Mouse (Mus musculus) liver, postnatal 0 days (tissue): ENCODE data around the gene Exoc8. TPM values are rescaled to one million over a fixed set of nuclear protein-coding genes. Genes with fewer than 3 reads are reported as not detected.

Experiments
- ATAC-seq: fragments of 200-750 bp; cut with Nextera tagmentation; 2 replicates; pipeline ENCODE4 v1.8.0; 2017; ENCODE audit warnings: mild to moderate bottlenecking, moderate library complexity
- DNase-seq: peaks from one replicate; pipeline ENCODE4 v3.0.0-alpha.2; 2016
- H3K27ac ChIP-seq: fragments of 300-500 bp; sonication (generic); 2 replicates; pipeline ENCODE4 v1.5.1; 2014; ENCODE audit warnings: antibody characterized with exemption, moderate library complexity, mild to moderate bottlenecking, low read depth
- H3K27me3 ChIP-seq: fragments of 300-500 bp; sonication (generic); 2 replicates; pipeline ENCODE4 v1.6.1; 2014; ENCODE audit warnings: low read length, control low read depth, mixed read lengths; ENCODE audit not compliant: insufficient read depth
- H3K36me3 ChIP-seq: fragments of 300-500 bp; sonication (generic); replicated peaks from 2 replicates; pipeline ENCODE4 v1.6.1; 2014; ENCODE audit warnings: mild to moderate bottlenecking, control low read depth, low read length, moderate library complexity, mixed read lengths; ENCODE audit not compliant: insufficient read depth
- H3K4me1 ChIP-seq: fragments of 300-500 bp; sonication (generic); 2 replicates; pipeline ENCODE4 v1.6.1; 2014; ENCODE audit warnings: antibody characterized with exemption, mild to moderate bottlenecking, control low read depth; ENCODE audit not compliant: insufficient read depth
- H3K4me2 ChIP-seq: fragments of 300-500 bp; sonication (generic); 2 replicates; pipeline ENCODE4 v1.6.1; 2014; ENCODE audit warnings: low read depth, mild to moderate bottlenecking, low read length, moderate library complexity, mixed read lengths
- H3K4me3 ChIP-seq: fragments of 300-500 bp; sonication (generic); 2 replicates; pipeline ENCODE4 v1.5.1; 2014; ENCODE audit warnings: low read depth, low read length
- H3K9ac ChIP-seq: fragments of 300-500 bp; sonication (generic); replicated peaks from 2 replicates; pipeline ENCODE4 v1.6.1; 2014; ENCODE audit warnings: mild to moderate bottlenecking, moderate library complexity
- H3K9me3 ChIP-seq: fragments of 300-500 bp; sonication (generic); 2 replicates; pipeline ENCODE4 v1.6.1; 2016; ENCODE audit warnings: mild to moderate bottlenecking, control low read depth, low read length, mixed read lengths
- CTCF ChIP-seq: sonication (generic); IDR thresholded peaks from 2 replicates; pipeline ENCODE4 v1.5.1; 2016; ENCODE audit warnings: antibody characterized with exemption, low read depth
- EP300 ChIP-seq: IDR thresholded peaks from 2 replicates; pipeline ENCODE4 v1.6.1; 2016; ENCODE audit warnings: antibody characterized with exemption, low read depth, mild to moderate bottlenecking
- WGBS: fragments of 180-500 bp; shearing (Covaris S2); extraction: QIAGEN DNeasy Blood & Tissue Kit; methylation state at CpG from one replicate; pipeline ENCODE4 v1.1.7; 2014; ENCODE audit not compliant: insufficient replicate concordance; 5-methylcytosine and 5-hydroxymethylcytosine counted together
- polyA plus RNA-seq: library from polyadenylated mRNA; unstranded; fragments of >200 nt; fragmentation: Nextera tagmentation; extraction: Ambion mirVana; gene quantifications from 2 replicates; pipeline ENCODE4 v1.2.1, GENCODE M21; 2015

Exoc8 gene
- polyA plus RNA-seq, 1 experiment from 2014 or later: 2.8 TPM

DNA sequence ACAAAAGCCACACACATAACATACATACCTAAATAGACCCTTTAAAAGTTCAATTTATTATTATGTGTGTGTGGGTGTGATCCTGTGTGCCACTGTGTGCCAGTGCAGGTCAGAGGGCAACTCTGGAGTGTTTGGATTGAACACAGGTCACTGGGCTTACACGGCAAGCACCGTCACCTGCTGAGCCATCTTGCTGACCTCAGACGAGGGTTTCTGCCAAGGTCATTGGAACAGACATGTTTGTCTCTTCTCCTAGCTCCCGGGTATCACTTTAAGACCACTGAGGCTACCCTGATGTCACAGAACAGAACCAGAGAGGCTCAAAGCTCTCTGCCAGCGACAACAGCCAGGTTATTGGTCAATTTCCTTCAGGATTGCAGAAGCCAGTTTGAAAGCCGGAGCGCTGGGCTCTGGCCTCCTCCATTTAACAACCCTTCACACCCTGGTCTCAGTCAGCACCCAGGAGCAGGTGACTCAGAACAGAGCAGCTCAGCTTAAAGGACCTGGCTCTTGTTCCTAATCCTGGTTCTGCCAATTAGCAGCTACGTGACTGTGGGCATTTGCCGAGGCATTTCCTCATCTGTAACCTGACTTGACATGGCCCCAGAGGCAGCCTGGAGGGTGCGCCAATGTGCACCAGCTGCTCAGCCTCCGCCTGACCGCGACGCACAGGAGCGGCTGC lies 26.6 kb upstream of the Exoc8 start:
- H3K4me3 ChIP-seq: no peak overlapping the region
- no peaks in the 10 kb centered on the region for H3K9me3 ChIP-seq
- peaks cover 62% of the 10 kb centered on the region for H3K4me1 ChIP-seq
- no peak overlapping the region for H3K4me2 ChIP-seq
- H3K36me3 ChIP-seq: no peaks in the 10 kb centered on the region
- TF ChIP-seq EP300: no peak
- TF ChIP-seq CTCF: no peak
- H3K27me3 ChIP-seq: no peaks in the 10 kb centered on the region
- no peak for DNase-seq
- H3K27ac ChIP-seq: no peak overlapping the region
- 76% methylated on average over 15 of the region's 15 CpGs for WGBS
- no peak overlapping the region for H3K9ac ChIP-seq
- ATAC-seq: peak; percentile 13; the same call in 1 of the 2 replicates

DNA sequence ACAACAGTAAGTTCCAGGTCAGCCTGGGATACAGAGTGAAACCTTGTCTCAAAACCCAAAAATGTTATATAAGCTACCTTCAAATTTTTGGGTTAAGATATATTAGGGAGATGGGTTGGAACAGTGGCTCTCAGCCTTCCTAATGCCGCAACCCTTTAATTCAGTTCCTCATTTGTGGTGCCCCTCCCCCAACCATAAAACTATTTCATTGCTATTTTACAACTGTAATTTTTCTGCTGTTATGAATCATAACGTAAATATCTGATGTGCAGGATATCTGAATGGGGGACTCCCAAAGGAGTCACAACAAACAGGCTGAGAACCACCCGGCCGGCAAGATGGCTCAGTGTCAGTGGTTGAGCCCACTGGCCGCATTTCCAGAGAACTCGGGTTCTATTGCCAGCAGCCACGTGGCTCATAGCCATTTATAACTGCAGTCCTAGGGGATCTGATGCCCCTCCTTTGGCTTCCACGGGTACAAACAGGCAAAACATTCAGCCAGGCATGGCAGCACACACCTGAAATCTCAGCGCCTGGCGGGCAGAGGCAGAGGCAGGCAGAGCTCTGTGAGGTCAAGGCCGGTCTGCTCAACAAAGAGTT lies 25.1 kb upstream of the Exoc8 start:
- DNase-seq (no peak), ATAC-seq (no peak)
- 0 out of 2 replicates have a peak overlapping the region, but pooled peaks have one; percentile 9 for H3K4me3 ChIP-seq
- 57% methylated on average over 11 of the region's 11 CpGs for WGBS
- H3K9ac ChIP-seq: no peak overlapping the region
- no peak overlapping the region for H3K27ac ChIP-seq
- no peak for TF ChIP-seq CTCF
- no peak for TF ChIP-seq EP300
- no peaks in the 10 kb centered on the region for H3K27me3 ChIP-seq
- H3K36me3 ChIP-seq: no peaks in the 10 kb centered on the region
- H3K4me1 ChIP-seq: peaks cover 61% of the 10 kb centered on the region
- peak overlapping the region; percentile 56 for H3K4me2 ChIP-seq
- H3K9me3 ChIP-seq: no peaks in the 10 kb centered on the region

DNA sequence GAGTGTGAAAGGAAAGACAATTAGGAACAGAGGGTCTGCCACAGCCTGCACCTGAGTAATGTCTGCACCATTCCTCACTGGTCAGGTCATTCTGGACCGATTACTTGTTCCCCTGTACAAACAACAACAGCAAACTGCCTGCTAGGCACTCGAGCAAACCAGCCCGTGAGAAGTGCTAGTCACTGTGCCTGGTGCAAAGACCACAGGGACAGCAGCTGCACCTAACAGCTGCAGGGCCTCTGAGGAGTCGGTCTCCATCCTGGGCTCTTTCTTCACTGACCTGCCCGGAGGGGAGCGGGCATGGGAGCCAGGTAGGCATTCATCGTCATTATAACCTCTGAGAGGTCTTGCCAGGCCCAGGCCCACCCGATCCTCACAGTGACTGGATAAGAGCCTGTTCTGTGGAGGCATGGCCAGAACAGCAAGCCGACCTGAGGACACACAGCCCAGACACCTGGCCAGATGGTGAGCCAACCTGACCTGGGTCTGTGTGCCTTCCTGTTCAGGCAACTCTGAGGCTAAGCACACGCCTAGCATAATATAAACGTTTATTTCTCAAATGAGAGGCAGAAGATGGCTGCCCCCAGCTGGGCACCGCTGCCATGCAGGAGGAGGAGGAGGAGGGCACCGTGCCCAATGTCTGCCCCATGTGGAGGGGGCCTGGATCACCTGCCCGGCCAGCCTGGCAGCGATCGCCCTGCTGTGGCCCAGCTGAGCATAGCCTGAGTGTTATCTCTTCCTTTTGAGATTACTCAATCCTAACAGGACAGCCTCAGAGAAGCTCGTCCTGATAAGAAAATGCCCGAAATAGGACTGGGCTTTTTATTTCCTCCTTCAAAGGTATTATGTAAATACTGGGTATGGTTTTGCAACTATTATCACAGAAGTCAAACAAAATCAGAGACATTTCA lies 24.1 kb upstream of the Exoc8 start:
- no peaks in the 10 kb centered on the region for H3K27me3 ChIP-seq
- no peaks in the 10 kb centered on the region; the same call in 1 of the 2 replicates for H3K36me3 ChIP-seq
- no peaks in the 10 kb centered on the region for H3K9me3 ChIP-seq
- peak overlapping the region; percentile 49 for H3K27ac ChIP-seq
- no peak for TF ChIP-seq EP300
- no peak for TF ChIP-seq CTCF
- 42% methylated on average over 18 of the region's 18 CpGs for WGBS
- ATAC-seq (peak; percentile 26; the same call in 1 of the 2 replicates), DNase-seq (peak; percentile 32)
- peak overlapping the region; percentile 9 for H3K4me3 ChIP-seq
- H3K4me2 ChIP-seq: peak overlapping the region; percentile 56
- peak overlapping the region; percentile 18 for H3K9ac ChIP-seq
- peaks cover 52% of the 10 kb centered on the region for H3K4me1 ChIP-seq

DNA sequence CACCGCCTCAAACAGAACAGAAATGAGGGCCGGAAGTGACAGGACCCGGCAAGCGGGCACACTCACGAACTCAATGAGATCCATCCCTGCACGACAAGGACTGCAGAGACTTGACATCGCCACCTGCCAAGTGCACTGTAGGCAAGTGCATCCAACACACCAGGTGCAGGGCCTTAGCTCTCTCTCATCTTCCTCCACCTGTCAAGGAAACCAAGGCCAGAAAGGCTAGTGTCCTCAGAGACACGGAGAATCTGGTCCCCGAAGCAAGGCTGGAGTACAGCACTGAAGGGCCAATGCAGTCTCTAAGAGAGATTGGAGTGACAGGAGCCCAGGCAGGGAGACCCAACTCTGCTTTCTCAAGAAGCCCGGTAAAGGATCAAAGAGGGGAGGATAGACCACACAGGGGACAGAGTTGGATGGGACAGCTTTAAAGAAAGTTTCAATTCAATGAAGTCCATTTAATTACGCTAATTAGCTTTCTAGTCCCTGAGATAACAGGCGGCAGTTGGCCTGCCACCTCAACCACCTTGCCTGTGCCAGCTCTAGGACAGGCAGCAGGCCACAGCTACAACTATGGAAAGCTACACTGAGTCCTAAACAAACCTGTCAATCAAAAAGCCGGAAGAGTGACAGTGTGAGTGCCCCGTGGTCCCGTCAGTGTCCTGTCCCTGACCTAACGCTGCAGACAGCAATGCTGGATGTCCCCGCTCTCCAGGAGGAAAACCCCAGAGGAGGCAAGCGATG lies 20.4 kb upstream of the Exoc8 start:
- Histone ChIP-seq H3K9me3 (no peaks in the 10 kb centered on the region), H3K27me3 (no peaks in the 10 kb centered on the region), H3K9ac (no peak overlapping the region), H3K27ac (no peak overlapping the region), H3K4me3 (no peak overlapping the region), H3K36me3 (peaks cover 19% of the 10 kb centered on the region; the same call in 1 of the 2 replicates), H3K4me1 (peaks cover 20% of the 10 kb centered on the region), H3K4me2 (no peak overlapping the region)
- WGBS: 82% methylated on average over 18 of the region's 18 CpGs
- DNase-seq (no peak), ATAC-seq (no peak)
- TF ChIP-seq CTCF (no peak), EP300 (no peak)

DNA sequence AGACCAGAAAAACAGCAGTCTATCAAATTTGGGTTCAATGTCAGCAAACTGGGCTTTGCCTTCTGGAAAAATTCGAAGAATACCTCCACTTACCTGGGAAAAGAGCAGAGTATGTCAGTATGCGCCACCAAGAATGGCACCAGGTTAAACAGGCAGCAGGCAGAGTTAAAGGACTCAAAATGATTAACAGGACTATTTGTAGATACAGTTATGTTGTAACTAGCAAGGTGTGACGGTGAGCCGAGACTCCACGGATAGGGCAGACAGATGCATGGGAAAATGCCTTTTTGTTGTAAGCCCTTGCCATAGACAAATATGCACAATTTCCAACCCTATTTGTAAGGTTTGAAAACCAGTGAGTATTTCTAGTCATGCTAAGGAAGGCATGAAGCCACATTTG lies 16.6 kb upstream of the Exoc8 start:
- Histone ChIP-seq H3K4me3 (no peak overlapping the region), H3K36me3 (peaks cover 32% of the 10 kb centered on the region), H3K4me1 (peaks cover 6% of the 10 kb centered on the region), H3K4me2 (no peak overlapping the region), H3K9ac (no peak overlapping the region), H3K27ac (no peak overlapping the region), H3K27me3 (no peaks in the 10 kb centered on the region), H3K9me3 (no peaks in the 10 kb centered on the region)
- TF ChIP-seq CTCF (no peak), EP300 (no peak)
- 91% methylated on average over 5 of the region's 5 CpGs for WGBS
- DNase-seq (no peak), ATAC-seq (no peak)
